Mouse (Mus musculus) ovary, postnatal 14 days (tissue): ENCODE measurements at regions not wholly inside any gene's neighbourhood (a gene's known extent, or its start where the extent isn't known, plus 50 kb on each side); places are given as distances from the start of the nearest gene placed in this dataset.

Source experiments
- DNase-seq: peaks from one replicate; pipeline ENCODE4 v3.0.0; 2022; ENCODE audit warnings: low spot score

DNA sequence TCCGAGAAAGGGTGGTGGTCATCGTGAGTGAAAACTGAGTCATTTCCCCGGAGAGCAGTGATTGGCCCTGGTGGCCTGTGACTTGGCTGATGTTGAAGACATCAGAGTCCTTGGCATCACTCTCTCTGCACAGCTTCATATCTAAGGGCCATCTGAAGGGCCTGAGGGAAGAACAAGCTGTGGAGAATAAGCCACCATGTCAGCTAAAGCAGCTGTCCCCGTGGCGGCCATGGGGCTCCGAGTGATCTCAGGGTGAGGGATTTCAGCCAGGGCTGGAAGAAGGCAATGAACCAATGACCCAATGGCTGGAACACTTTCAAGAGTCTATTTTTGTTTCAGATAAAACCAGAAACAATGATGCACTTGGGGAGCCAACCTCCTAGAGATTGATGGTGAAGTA, 62.2 kb downstream of the Ttc32 start:
- no peak for DNase-seq

DNA sequence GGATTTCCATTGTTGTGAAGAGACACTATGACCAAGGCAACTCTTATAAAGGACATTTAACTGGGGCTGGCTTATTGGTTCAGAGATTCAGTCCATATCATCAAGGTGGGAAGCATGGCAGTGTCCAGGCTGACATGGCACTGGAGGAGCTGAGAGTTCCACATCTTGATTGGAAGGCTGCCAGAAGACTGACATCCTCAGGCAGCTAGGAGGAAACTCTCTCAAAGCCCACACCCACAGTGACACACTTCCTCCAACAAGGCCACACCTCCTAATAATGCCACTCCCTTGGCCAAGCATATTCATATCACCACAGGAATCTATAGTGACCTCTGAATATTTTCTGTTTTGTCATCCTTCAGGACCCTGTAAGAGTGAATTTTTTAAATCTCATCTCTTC, 65.3 kb downstream of the Ttc32 start:
- no peak for DNase-seq

DNA sequence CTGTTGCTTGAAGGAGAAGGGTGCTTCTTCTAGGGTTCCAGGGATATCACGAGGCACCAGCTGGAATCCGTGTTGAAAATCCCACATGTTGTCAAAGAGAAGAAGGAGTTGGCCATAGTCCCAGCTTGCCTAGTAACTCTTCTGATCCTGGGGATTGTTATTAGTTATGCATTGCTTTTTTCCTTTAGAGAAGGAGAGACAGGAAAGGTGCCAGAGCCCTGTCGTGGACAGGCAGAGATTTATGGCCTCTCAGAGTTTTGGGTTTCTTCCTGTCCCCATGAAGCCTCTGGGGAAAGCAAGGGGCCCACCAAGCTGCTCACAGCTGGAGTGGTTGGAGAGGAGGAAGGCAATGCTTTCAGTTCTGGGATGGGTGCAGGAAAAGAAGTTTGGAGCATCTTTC, 76.6 kb downstream of the Ttc32 start:
- DNase-seq = no peak

DNA sequence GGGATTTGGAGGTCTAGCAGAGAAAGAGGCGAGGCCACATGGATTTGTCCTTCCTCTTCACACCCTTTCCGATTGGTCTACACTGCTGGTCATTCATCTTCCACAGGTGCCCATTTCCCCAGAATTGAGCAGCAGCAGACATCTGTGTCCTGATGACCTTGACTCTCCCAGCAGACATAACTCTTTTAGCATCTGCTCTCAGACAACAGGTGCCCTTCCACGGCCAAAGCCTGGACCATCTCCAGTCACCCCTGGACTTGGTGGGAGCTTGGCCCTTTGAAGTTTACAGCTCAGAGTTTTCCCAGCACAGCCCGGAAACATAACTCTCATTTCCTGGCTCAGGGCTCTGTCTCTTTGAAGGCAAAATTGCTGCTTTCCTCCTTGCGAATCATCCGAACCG, 80.0 kb downstream of the Ttc32 start:
- DNase-seq = no peak

DNA sequence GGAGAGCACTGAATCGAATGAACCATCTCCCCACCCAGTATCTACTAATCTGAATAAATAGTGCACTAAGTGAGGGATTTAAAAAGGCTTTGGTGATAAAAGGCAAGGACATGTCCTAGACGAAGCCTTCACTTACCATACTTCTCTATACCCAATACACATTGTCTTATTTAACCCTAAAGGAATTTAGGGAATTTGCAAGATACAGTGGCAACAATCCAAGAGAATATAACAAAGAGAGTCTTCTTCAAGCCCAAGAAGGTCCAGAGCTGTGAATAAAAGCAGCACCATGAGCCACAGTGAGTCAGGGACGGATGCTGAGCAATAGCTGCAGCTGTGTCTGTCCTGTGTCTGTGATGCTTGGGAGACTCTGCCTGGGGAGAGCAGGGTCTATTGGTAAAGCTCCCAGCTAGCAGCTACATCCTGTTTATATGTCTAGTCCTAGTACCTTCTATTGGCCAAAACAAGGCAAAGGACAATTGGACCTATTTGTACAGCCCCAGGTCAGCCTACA, 82.4 kb downstream of the Ttc32 start:
- DNase-seq = no peak

DNA sequence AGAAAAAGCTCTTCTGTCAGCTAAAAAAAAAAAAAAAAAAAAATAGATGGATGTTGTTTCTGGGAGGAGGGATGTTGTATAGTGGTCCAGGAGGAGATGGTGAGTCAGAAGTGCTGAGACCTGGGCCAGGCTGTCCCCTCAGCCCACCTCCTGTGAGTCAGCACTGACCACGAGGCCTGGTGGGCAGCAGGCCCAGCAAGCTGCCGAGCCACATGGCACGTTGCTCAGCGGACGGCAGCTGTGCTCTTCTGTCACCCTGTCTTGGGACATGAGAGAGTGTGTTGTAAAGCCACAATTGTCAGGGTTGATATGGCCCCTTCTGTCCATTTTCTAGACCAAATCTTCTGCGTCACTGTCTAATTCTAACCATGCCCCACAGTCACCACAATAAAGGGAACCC, 83.9 kb downstream of the Ttc32 start:
- DNase-seq = no peak

DNA sequence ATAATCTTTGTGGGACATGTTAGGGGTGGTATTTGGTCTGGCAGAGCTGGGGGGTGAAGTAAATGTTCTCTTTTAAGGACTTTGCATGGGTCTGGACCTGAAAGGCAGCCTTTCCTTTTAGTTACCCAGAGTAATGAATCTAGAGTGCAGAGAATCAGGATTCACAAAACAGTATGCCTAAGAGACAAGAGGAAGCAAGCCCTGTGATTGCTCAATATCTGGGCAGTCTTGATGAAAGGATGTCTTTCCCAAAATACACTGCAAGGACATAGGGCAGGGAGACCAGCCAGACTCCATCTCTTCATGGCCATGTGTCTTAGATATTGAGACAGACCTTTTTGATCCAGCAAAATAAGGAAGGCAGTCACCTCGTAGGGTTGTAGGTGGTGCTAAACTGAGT, 84.3 kb downstream of the Ttc32 start:
- DNase-seq = no peak

DNA sequence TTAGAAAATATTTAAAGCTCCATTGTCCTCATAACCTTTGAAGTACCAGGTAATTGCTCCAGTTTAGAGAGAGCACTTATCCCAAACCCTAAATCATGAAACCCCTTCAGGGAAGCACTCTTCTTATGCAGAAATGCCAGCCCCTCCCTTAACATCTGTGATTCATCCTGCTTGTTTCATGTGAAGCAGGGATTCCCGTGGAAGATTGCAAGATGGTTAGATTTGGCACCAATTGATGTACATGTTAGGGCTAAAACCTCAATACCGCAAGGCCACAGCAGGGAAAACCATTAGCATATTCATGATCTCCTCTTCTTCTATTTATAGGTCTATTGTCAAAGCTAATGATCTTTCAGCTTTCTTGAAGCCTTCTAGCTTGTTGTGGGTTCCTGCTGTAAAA, 88.8 kb downstream of the Ttc32 start:
- DNase-seq = no peak

DNA sequence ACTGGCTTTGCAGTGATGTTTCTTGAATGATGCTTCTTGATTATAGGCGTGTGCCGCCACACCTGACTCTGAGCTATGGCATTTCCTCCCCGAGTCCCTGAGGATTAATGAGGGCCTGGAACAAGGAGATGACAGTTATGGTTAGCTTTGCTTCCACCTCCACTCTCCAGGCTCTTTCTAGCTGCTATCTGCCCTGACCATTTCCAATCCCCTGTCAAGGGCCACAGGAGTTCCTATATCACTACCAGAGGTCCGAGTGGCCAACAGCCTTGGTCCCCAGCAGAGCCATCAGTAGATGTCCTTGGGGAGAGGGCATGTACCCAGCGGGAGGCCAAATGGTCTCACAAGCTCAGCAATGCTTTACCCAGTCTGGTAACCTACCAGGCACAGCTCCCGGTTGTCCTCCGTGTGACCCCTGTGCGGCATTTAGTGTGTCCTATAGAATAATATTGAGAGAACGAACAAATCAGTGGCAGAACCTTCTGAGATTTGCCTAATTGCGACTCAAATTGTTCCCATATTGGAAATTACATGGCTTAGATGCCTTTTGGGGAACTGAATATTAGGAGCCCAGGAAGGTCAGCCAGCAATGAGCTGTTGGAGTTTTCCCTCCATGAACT, 98.2 kb downstream of the Ttc32 start:
- no peak for DNase-seq

DNA sequence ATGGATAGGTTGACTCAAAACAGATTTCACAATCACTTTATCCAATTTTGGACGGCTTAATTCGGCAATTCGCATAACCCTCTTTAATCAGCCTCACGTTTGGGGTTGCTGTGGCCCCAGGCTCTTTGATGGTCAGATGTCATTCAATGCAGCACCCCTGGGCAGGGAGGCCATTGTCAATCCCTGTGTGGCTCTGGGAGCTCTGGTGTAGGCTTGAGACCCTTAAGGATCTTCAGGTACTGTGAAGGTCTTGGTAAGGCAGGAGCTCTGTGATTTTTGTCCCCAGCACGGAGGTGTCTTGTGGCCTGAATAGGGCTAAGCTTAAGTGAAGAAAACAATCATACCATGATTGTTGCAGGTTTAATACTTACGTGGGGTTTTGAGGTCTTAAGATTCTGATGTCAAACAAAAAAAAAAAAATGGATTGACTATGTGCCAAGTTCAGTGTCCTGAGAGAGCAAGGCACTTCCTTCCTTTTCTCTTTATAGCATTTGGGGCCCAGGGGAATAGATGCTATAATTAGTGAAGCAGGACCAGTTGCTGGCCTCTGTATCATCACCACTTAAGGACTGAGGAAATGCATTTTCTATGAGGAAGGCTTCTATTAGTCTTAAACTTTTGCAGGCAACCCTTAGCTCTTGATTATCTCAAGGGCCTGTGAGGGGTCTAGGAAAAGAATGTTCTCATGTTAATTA, 98.9 kb downstream of the Ttc32 start:
- no peak for DNase-seq

DNA sequence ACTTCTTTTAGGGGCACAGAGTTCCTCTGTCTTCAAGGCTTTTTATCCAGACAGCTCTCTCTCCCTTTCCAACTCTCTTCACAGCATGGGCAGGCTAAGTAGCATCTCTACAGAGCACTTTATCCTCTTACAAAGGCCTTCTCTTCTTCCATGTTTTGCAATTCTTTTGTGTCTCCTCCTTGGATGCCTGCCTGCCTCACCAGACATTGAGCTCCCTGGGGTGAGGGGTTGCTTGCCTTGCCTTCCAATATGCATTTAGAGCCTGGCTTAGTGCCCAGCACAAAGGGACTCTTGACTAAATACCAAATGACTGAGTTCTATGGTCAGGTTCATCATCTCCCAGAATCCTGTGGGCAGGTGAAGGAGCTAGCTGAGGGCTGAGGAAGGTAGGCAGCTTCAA, 102.8 kb downstream of the Ttc32 start:
- DNase-seq = no peak

DNA sequence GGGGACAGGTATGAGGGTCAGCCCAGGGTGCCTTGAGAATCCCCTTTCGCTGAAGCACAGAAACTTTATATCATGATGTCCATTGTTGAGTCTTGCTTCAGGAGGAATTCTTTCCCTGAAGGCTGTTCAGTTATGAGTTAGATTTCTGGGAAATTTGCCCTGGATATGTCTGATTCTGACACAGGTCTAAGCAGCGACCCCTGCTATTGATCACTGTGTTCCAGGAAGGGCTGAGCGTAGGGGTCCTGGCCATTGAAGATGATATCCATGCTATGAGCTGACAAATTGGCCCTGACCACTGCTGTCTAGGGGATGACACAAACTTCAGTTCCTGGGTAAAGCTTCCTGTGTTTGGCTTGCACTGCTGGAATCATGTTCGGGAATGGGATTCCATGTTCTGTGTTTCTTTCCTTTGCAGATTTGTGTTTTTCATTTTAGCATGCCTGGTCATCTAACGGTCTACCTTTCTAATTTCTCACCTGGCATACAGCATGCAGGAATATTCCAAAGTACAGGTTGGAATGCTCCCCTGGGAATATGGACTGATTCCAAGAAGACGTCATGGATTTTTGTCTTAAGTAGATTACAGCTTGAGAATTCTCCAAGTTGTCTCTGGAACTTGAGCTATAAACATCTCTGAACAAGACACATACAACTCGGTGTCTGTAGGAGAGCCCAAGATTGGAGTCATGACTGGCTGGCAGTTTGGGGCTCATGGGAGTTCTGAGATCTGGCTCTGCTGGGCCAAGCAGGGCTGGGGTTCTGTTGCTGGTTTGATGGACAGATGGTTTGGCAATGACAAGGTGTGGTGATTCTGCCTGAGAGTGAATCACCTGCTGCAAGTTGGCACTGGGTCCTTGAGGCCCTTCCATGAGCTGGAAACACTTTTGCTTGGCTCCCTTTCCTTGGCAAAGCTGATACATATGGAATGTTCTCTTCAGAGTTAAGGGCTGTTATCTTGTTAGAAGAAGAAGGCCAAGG, 104.4 kb downstream of the Ttc32 start:
- DNase-seq = no peak

DNA sequence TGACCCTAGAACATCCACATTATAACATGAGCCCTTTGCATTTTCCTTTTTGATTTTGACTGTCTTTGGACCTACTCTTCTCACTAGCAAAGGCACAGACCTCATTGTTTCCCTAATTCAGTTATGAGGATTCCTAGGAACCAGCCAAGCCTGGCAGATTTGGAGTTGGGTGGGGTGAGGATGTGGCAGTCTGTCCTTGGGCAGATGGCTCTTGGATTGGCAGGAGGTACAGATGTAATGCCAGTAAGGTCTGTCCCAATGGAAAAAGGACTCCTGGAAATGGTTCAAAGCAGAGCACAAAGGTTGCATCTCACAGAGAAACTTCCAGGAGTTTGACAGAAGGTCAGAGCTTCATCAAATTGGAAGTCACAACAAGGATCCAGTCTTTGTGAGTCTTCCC, 121.2 kb downstream of the Ttc32 start:
- DNase-seq = no peak

DNA sequence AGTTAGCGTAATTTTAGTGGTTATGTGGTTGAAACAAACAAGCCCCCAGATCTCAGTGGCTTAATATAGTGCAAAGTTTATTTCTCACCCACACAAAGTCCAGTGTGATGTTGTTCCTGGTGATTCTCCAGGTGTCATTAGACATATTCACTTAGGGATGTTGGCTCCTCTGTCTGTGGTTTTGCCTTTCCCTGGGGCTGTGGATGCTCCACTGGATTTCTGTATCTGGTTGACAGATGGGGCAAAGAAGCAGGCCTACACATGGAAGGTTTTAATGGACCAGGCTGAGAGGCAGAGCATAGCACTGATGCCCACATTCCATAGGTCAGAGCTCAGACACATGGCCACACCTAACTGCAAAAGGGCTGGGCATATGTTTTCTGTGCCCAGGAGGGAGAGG, 121.6 kb downstream of the Ttc32 start:
- DNase-seq = no peak

DNA sequence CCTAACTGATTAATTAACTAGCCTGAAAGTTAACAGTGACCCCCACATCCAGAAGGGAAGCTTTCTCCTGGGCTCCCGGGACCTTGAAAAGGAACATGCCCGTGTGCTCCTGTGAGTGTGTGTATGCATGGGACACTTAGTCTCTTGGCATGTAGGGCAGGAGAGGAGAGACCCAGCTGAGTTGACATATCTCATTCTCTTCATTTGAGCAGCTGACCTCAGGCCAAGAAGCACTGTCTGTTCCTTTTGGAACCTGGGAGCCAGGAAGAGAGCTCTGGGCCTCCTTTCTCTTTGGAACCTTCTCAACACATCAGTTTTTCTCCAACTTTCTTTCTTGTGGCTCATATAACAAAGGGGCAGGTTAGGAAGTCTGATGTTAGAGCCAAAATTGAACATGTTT, 124.7 kb downstream of the Ttc32 start:
- DNase-seq = no peak

DNA sequence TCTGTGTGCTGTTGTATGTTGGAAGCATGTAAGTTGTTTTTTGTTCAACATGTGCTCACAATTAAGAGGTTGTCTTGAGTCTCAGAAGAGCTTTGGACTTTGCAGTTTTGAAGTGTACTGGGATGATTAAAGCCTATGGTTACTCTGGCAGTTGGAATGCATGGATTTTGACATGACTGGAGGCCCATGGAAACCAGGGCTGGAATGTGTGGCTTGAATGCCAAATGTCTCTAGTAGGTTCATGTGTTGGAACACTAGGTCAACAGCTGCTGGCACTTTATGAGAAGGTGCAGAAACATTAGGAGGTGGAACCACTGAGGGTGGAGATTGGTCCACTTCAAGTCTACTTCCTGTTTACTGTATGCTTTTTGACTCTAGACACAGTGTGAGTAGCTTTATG, 127.0 kb downstream of the Ttc32 start:
- no peak for DNase-seq

DNA sequence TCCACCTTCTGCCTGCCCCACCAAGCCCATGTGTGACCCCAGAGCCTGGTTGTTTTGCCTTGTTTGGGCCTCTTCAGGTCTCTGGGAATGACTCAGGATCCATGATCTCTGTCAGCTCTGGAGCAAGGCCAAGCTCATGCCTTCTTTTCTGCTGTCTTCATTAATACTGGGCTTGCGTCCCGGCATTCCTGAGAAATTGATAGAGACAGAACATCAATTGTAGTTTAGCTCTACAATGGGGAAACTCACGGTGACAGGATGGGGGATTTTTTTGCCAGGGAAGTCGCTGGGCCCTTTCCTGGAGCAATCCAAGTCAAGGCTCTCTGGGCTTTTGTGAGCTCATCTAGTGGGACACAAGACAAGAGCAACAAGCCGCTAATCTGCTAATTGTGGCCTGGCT, 129.0 kb downstream of the Ttc32 start:
- DNase-seq = no peak

DNA sequence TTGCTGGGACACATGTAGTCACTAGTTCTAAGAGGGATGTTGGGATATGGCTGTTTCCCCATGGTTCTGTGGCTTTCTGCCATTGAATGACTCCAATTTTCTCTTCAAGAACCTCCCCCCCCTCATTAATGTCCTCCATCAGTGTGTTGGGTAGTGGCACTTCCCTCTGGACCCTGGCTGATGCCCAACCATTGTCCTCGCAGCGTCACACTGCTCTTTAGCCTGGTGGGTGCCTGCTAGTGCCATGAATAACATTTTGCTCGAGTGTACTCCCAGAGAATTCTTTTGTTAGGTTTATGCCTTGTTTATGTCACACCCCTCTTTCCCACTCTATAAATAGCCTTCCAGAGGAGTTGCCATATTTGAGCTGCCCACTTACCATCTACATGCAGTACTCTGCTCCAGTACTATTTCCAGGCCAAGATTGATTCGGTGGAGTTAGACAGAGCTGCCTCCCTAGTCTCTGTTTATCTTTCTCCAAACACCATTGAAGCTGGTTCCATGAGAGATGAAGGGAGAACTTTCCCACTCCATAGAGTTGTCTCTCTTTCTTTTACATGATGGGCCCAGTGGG, 135.7 kb downstream of the Ttc32 start:
- DNase-seq = no peak

DNA sequence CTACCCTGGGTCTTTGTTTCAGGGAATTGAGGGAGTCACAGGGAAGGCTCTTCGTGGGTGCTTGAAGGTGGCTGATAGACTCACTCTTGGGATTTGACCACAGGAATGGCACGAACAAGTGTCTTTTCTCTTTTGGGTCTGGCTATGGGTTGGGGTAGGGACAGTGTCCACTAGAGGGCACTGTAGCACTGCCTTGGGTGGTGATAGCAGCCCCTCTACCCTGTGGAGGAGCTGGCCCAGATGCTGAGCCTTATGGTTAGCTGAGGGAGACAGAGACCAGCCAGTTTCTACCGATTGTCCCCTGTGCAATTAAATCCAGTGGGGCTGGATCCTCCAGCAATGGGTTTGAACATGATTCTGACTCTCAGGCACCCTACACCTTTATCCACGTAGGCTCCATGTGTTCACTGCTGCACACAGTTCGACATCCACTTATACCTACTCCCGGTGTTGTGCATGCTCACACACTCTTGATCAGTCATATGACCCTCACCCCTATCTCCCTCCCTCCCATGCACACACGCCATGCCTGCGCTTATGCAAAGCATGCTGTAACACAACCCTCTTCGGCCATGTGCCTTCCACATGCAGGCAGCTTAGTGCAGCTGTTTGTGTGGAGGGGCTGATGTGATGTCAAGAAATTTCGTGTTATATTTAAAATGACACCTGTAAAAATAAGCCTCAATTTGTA, 136.6 kb downstream of the Ttc32 start:
- DNase-seq = peak; percentile 45

DNA sequence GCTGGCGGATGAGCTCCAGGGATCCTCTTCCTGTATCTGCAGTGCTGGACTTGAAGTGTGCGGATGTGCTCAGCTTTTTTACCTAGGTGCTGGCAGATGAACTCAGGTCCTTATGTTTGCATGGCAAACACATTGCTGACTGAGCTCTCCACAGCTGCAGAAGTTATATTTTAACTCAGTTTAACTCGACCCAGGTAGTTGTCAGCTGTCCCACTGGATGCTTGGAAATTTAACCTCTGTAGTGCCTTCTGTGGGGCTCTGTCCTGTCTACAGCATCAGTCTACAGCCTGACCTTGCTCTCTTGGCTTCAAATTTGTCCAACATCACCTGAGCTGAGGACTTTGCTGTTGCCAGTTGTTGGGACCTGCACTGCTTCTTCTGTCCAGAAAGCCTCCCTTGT, 139.2 kb downstream of the Ttc32 start:
- DNase-seq = no peak

DNA sequence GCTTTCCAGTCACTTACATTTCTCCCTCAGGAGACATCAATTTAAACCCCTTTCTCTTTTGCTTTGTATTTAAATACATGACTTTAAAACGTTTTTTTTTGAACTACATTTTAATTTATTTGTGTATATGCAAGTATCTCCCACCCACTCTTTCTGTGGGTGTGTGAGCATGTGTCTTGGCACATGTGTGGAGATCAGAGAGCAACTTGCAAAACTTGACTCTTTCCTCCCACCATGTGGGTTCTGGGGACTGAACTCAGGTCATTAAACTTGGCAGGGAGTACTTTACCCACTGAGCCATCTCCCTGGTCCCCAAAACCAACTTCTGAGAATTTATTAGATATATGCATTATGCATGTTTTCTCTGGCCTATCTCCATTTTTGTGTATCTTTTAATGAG, 143.9 kb downstream of the Ttc32 start:
- DNase-seq = no peak

DNA sequence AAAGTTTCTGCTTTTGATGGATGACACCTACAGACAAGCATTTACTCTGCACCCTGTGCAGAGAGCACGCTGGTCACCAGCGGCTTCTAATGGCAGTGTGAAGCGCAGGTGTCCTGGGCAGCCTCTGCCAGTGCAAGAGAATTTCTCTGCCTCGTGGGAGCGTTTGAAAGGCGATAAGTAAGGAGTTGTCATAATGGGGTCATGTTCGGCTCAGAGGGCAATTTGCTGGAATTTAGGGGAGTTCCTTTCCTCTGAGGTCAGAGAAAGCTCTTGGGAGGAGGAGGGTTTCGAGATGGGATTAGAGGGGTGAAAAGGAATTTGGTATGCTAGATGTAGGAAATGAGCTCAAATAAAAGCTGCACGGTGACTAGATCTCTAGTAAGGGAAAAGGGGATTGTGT, 144.5 kb downstream of the Ttc32 start:
- no peak for DNase-seq
